ENCODE assay signal across 16 mouse cellular contexts in genomic region chr9:70611026-70611673, GRCm38 (mm10). TPM values are rescaled to one million over a fixed set of nuclear protein-coding genes. Genes with fewer than 3 reads are reported as not detected.
DNase-seq lines count a peak whose midpoint lies in the region.
"Had no signal": no experiment of that assay in that cellular context is flagged by ENCODE, and none has a peak within 500 bp of the region (broad histone marks: within the 10 kb centered on the region; RNA-seq: fewer than 3 reads in every experiment).

No protein-coding gene starts in this region.

- DNase-seq in heart, adult 11 months = peak; percentile 90
- DNase-seq in heart, adult 8-10 months (ENCODE audit: low spot score) = no peak
- peak; percentile 18 for DNase-seq in heart, postnatal 4 days
- no peak for DNase-seq in heart, postnatal 14 days
- DNase-seq in NIH3T3 (ENCODE audit: low read depth) = peak; percentile 31
- DNase-seq in adrenal gland, postnatal 25 days = no peak
- DNase-seq in gastrocnemius, adult 8-10 months (ENCODE audit: low spot score in 2 of 2) = no peak
- DNase-seq: adrenal gland, adult 8-10 months; adrenal gland, postnatal 36 days; cerebellum, adult 18-20 months; cerebellum, adult 9-10 months; cerebellum, postnatal 14 days; gastrocnemius, postnatal 10 days; gastrocnemius, postnatal 36 days; kidney, adult 11 months; kidney, adult 8-10 months had no signal

- intact Hi-C loops in heart, postnatal 14 days (cut with DNase I) = no loop called here

RNA-seq across cellular contexts. Expression of gene Gm10642, which starts 44.9 kb away (rescaled TPM):
- total RNA-seq in heart, adult 8-10 months (2022) = under 1 TPM in 3 of 4 experiments, not detected in 1; 0.27 to 0.62 (median 0.38) TPM
- total RNA-seq in heart, postnatal 4 days (2021) = under 1 TPM; 0.47 to 0.67 TPM
- total RNA-seq in heart, postnatal 14 days (2021) = under 1 TPM; 0.45 to 0.56 TPM
- total RNA-seq in adrenal gland, postnatal 25 days (2021) = 0.52 and 0.76 TPM in 2 replicates
- under 1 TPM in 3 of 4 experiments, not detected in 1; 0.15 to 0.19 (median 0.18) TPM for total RNA-seq in gastrocnemius, adult 8-10 months (2022)

RNA-seq across cellular contexts. Expression of gene Mindy2, which starts 45.8 kb away (rescaled TPM):
- total RNA-seq in heart, adult 8-10 months (2022) = 10 to 100 TPM; 32.6 to 36.5 (median 33.9) TPM
- total RNA-seq in heart, postnatal 4 days (2021) = 10 to 100 TPM; 25.3 to 25.8 TPM
- total RNA-seq in heart, postnatal 14 days (2021) = 10 to 100 TPM; 34.7 to 35.0 TPM
- 14.3 and 17.3 TPM in 2 replicates for total RNA-seq in adrenal gland, postnatal 25 days (2021)
- total RNA-seq in gastrocnemius, adult 8-10 months (2022) = 10 to 100 TPM; 13.2 to 17.6 (median 13.6) TPM

Comparison
In these comparisons a context has a peak if more than half of its experiments do, and no peak if none do; other contexts are left out.
1. DNase-seq: peak in heart, adult 11 months (single experiment), heart, postnatal 4 days (single experiment) and NIH3T3 (single experiment); none in heart, adult 8-10 months (single experiment), heart, postnatal 14 days (0 of 2), adrenal gland, postnatal 25 days (single experiment) and gastrocnemius, adult 8-10 months (0 of 2).